Mouse (Mus musculus): ENCODE results near the gene Bst2. TPM values are rescaled to one million over a fixed set of nuclear protein-coding genes. Genes with fewer than 3 reads are reported as not detected.

Bst2 gene
- polyA plus RNA-seq, 1 experiment = 17.3 TPM

DNA sequence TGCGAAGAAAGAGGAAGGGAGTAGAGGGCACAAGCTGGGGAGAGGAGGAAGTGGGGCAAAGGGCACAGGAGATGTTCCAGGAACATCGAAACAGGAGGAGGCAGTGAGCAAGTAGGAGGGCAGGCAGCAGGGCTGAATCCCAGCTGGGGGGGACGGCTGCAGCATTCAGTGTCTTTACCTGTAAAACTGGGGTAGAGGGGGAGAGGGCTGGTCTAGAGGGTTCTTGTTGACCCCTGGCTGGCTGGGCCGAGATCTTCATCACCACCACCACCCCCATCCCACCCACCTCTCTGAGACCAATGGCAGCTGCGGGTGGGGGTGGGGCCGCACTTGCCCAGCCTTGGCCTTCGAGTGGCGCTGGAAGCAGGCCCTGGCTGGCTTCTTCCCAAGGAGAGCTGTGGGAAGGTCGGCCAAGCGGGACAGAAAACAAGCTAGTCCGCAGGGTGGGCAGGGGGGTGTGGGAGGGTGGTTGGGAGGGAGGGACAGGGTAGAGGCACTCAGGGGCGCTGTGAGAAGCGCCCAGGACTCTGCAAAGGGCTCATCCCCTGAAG lies 31.2 kb upstream of the Bst2 start, which contains the start of gene Slc27a1:
TSS of gene Slc27a1 (plus strand) at position 496 of the 551 bp plus-strand sequence.
- Histone ChIP-seq H3K27ac (replicated peaks; ENCODE audit: low read depth, low read length) (peak within 1 kb of the TSS; percentile 90), H3K4me1 (ENCODE audit: control insufficient read depth, insufficient read depth, insufficient read length, low read length) (peaks cover 12% of the 10 kb centered on the region)

DNA sequence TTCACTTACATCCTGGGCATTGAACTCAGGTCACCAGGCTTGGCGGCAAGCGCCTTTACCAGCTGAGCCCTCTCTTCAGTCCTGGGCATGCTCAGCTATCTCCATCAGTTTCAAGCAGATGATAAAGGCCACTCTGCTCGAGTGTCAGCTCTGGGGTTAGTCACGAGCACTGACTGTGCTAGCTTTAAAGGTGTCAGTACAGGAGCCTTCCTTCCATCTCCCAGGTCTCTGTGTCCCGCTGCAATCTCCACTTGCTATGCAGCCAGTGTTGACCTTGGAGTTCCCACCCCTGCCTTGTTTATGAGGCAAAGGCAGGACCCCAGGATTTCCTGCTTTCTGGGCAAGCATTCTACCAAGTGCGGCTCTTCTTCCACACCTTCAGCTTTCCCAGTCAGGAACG lies 30.3 kb upstream of the Bst2 start:
- Histone ChIP-seq H3K4me3 (ENCODE audit: insufficient read depth, low read depth, low read length) (no peak overlapping the region), H3K4me1 (ENCODE audit: control insufficient read depth, insufficient read depth, insufficient read length, low read length) (peaks cover 12% of the 10 kb centered on the region), H3K27ac (replicated peaks; ENCODE audit: low read depth, low read length) (peak overlapping the region; percentile 90)

More for the DNA sequence above, 31.2 kb upstream of the Bst2 start, which contains the start of gene Slc27a1:
- peak within 1 kb of the TSS; percentile 75 for H3K4me3 ChIP-seq (ENCODE audit: insufficient read depth, low read depth, low read length)

DNA sequence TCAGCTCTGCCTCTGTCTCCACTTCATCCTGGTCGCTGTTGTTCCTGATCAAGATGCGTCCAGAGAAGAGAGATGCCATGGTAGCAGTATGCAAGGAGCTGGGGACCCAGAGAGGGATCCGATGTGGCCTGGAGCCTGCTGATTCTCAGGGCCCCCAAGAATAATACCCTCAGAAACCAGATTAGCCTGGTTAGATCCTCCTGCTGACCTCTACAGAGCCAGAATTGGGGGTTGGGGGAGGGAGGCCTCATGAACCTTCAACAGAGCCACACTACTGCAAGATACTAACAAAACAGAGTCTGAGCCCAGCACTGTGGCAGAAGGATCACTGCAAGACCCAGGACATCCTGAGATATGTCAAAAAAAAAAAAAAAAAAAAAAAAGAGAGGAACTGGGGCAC lies 29.2 kb upstream of the Bst2 start, which contains the start of gene Nxnl1:
TSS of gene Nxnl1 (minus strand) at position 101 of the 400 bp plus-strand sequence.
- H3K27ac ChIP-seq (replicated peaks; ENCODE audit: low read depth, low read length) = peak within 1 kb of the TSS; percentile 90
- no peak within 1 kb of the TSS for H3K4me3 ChIP-seq (ENCODE audit: insufficient read depth, low read depth, low read length)
- H3K4me1 ChIP-seq (ENCODE audit: control insufficient read depth, insufficient read depth, insufficient read length, low read length) = peaks cover 12% of the 10 kb centered on the region

DNA sequence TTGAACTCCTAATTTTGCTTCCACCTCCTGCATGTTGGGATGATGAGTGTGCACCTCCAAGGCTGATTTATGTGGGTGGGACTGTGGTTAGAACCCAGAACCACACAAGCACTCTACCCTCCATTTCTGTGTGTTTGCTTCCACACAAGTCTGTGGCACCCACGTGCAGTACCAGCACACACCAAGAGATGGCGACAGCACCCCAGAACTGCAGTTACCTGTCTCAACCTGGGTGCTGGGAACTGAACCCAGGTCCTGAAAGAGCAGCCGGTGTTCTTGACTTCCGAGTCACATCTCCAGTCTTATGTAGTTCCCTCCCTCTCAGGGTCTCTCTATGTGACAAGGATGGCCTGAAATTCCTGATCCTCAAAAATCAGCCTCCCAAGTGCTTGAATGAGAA lies 26.7 kb upstream of the Bst2 start:
- H3K27ac ChIP-seq (replicated peaks; ENCODE audit: low read depth, low read length) = 0 out of 2 replicates have a peak overlapping the region, but pooled peaks have one; percentile 25
- H3K4me1 ChIP-seq (ENCODE audit: control insufficient read depth, insufficient read depth, insufficient read length, low read length) = peaks cover 8% of the 10 kb centered on the region; the same call in 1 of the 2 replicates
- H3K4me3 ChIP-seq (ENCODE audit: insufficient read depth, low read depth, low read length) = no peak overlapping the region

DNA sequence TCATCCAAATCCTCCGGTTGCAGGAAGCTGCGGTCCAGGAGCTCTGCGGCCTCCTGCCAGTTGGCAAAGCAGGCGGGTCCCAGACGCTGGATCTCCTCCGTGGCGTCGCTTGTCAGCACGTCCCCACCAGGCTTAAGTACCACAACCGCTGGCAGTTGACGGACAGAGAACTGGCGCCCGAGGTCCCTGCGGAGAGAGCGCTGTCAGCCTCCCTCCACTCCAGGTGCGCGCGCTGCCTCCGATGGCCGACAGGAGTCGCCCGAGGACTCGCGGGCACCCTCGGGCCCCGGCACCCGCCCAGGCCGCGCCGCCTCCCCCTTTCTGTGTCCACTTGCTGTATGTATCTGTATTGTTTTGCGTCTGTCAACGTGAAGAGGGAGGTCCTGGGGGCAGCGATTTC lies 25.5 kb upstream of the Bst2 start:
- no peak overlapping the region for H3K27ac ChIP-seq (replicated peaks; ENCODE audit: low read depth, low read length)

DNA sequence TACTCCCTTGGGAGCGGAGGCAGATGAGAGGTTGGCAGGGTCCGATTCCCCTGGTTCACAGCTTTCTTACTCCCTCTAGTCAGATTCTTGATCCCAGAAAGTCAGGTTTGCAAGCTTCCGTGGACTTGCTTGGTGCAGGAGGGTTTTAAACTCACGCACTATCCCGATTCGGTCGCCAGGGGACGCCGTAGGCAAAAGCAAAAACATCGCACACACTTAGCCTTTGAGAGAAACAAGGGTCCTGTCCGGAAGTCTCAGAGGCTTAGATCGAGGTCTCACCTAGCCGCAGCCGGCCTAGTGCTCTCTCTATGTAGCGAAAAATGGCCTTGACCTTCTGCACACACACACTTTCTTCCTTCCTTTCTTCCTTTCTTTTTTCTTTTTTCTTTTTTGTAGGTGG lies 24.1 kb upstream of the Bst2 start:
- Histone ChIP-seq H3K4me1 (ENCODE audit: control insufficient read depth, insufficient read depth, insufficient read length, low read length) (no peaks in the 10 kb centered on the region), H3K4me3 (ENCODE audit: insufficient read depth, low read depth, low read length) (no peak overlapping the region), H3K27ac (replicated peaks; ENCODE audit: low read depth, low read length) (no peak overlapping the region)

More for the DNA sequence above, 25.5 kb upstream of the Bst2 start:
- Histone ChIP-seq H3K4me1 (ENCODE audit: control insufficient read depth, insufficient read depth, insufficient read length, low read length) (peaks cover 7% of the 10 kb centered on the region; the same call in 1 of the 2 replicates), H3K4me3 (ENCODE audit: insufficient read depth, low read depth, low read length) (no peak overlapping the region)

DNA sequence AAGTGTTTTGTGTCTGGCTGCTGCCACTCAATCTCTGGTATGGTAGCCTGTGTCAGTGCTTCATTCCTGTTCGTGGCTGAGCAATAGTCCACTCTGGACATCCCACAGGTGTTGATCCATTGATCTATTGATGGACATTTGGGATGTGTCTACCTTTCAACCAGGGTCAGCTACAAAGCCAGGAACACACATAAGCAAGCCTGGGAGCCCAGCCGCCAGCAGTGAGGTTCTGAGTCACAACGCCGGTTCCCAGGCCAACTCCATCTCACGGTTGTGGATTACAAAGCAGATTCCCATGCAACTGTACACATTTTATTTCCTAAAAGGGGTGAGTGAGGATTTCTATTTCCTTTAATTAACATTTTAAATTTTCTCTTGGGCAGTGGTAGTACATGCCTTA lies 23.5 kb upstream of the Bst2 start:
- Histone ChIP-seq H3K27ac (replicated peaks; ENCODE audit: low read depth, low read length) (no peak overlapping the region), H3K4me1 (ENCODE audit: control insufficient read depth, insufficient read depth, insufficient read length, low read length) (no peaks in the 10 kb centered on the region), H3K4me3 (ENCODE audit: insufficient read depth, low read depth, low read length) (no peak overlapping the region)

DNA sequence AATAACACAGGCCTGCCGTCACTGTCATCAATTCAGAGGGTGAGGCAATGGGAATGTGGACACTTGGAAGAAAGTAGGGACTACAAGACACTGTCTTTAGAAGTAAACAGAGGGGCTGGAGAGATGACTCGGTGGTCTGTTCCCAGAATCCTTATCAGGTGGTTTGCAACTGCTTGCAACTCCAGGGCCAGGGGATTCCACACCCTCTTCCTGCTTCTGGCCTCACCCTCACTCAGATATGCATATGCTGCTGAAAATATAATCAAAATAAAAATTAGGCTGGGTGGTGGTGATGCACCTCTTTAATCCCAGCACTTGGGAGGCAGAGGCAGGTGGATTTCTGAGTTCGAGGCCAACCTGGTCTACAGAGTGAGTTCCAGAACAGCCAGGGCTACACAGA lies 22.8 kb upstream of the Bst2 start:
- Histone ChIP-seq H3K27ac (replicated peaks; ENCODE audit: low read depth, low read length) (no peak overlapping the region), H3K4me3 (ENCODE audit: insufficient read depth, low read depth, low read length) (no peak overlapping the region), H3K4me1 (ENCODE audit: control insufficient read depth, insufficient read depth, insufficient read length, low read length) (no peaks in the 10 kb centered on the region)

DNA sequence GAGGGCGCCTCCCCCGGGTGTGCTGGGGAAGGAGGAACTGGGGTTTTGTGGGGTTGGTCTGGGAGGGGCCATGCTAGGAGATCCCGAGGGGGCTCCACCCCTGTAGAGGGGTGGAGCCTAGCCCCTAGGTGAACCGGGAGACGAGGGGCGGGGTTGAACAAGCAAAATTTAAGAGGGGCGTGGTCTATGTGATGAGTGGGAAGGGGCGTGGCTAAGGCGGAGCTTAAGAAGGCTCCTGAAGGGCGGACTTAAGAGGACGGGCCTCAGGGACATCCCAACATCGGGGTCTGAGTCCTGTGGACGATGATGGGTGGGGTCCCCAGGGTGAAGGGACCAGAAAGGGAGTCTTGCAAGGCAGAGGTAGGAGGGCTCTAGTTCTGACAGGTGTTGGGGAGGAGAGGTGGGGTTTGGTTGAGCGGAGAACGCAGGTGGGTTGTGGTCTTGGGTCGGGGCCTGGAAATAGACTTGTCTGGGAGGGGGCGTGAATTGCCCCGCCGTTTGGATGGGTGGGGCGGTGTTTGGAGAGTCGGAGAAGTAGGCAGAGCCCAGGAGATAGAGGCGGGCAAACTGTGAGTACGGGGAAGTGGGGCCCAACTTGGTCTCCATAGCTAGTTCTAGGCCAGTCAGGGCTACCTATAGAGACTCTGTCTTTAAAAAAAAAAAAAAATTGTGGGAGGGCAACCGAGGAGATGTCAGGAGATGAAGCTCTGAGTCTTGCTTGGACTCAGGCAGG lies 21.9 kb upstream of the Bst2 start:
- Histone ChIP-seq H3K4me3 (ENCODE audit: insufficient read depth, low read depth, low read length) (peak overlapping the region; percentile 51), H3K27ac (replicated peaks; ENCODE audit: low read depth, low read length) (no peak overlapping the region), H3K4me1 (ENCODE audit: control insufficient read depth, insufficient read depth, insufficient read length, low read length) (no peaks in the 10 kb centered on the region)

DNA sequence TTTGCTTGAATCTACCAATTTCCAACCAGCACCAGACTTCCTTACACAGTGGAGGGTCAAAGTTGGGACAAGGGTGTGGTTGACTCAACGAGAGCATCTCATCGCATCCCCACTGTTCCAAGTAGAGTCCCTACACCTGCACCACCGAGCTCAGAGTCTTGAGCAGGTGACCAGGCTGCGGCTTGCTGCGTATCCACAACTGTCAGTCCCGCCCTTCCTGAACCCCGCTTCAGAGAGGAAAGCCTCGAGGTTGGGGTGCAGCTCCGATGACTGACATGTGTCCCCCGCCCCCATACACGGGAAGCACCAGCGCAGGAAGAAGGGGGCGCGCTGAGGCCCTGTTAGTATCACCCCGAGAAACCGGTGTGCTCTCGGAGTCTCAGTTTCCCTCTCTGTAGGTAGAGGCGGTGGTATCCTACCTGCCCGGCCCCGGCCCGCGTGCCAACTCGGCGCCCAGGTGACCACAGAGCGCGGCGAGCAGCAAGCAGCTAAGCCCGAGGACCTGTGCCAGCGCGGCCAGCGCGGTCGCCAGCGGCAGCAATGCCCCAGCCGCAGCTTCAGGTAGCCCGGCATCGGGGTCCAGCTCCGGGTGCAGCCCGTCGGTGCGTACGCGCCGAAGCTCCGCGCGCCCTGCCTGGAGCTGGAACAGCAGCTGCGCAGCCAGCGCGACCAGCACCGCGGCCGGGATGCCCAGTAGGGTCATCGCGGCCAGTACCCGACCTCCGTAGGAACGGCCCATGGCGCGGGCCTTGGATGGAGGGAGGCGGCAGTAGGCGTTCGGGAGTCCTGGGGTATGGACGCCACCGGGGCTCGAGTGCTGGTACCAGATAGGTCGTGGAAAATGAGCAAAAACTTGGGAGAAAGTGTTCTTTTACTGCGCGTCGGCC lies 21.1 kb upstream of the Bst2 start, which contains the start of gene Tmem221:
TSS of gene Tmem221 (minus strand) at position 801 of the 887 bp plus-strand sequence.
- peak within 1 kb of the TSS; percentile 51 for H3K4me3 ChIP-seq (ENCODE audit: insufficient read depth, low read depth, low read length)
- H3K4me1 ChIP-seq (ENCODE audit: control insufficient read depth, insufficient read depth, insufficient read length, low read length) = no peaks in the 10 kb centered on the region
- no peak within 1 kb of the TSS for H3K27ac ChIP-seq (replicated peaks; ENCODE audit: low read depth, low read length)

DNA sequence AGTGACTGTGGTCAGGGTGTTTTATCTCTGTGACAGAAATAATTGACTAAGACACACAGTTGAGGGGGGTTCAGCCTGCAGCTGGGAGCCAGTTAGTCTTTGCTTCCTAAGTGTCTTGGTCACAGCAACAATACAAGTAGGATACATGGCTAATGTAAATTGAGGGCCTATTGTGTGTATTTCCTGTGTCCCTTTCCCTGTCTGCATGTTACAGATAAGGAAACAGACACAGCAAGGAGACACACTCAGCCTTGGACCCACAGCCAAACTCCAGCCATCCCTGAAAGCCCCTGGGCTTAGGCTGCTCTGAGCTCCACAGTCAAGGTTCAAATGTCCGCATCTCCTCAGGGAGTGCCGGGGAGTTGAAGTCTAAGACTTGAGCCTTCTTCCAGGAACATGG lies 17.4 kb upstream of the Bst2 start:
- Histone ChIP-seq H3K4me1 (ENCODE audit: control insufficient read depth, insufficient read depth, insufficient read length, low read length) (no peaks in the 10 kb centered on the region), H3K27ac (replicated peaks; ENCODE audit: low read depth, low read length) (no peak overlapping the region), H3K4me3 (ENCODE audit: insufficient read depth, low read depth, low read length) (no peak overlapping the region)

DNA sequence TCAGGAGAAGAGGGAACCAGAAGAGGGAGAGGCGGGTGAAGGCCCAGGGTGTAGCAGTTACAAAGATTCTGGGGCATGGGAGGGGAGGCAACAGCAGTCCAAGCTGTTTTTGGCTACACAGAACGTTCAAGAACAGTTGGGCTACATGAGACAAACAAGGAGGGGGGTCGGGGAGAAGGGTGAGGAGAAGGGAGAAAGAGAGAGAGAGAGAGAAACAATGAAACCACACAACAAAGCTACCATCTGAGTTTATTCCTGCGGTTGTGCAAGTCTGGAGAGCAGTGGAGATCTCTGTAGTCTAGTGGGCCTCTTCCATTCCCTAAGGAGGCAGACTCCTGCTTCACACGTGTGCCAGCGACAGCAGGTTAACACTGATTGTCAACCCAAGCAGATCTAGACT lies 16.7 kb upstream of the Bst2 start:
- Histone ChIP-seq H3K27ac (replicated peaks; ENCODE audit: low read depth, low read length) (no peak overlapping the region), H3K4me3 (ENCODE audit: insufficient read depth, low read depth, low read length) (no peak overlapping the region), H3K4me1 (ENCODE audit: control insufficient read depth, insufficient read depth, insufficient read length, low read length) (no peaks in the 10 kb centered on the region)

DNA sequence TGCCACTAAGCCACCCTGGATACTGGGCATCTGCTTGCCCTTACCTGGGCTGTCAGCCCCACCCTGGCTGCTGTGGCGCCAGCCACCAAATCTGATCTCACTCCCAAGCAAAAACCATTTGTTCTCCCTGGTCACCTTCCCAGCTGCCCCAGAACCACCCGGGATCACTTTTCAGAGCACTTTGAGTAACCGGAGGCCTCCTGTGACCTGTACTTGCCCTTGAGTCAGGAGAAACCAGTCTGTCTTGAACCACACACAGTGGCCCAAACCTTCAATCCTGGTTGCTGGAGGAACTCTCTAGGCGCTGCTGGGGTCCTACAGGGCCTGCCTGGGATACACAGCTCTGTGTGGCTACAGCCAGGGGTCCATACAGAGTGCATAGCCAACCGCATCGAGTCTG lies 15.5 kb upstream of the Bst2 start:
- H3K27ac ChIP-seq (replicated peaks; ENCODE audit: low read depth, low read length) = no peak overlapping the region
- H3K4me1 ChIP-seq (ENCODE audit: control insufficient read depth, insufficient read depth, insufficient read length, low read length) = no peaks in the 10 kb centered on the region
- H3K4me3 ChIP-seq (ENCODE audit: insufficient read depth, low read depth, low read length) = no peak overlapping the region

DNA sequence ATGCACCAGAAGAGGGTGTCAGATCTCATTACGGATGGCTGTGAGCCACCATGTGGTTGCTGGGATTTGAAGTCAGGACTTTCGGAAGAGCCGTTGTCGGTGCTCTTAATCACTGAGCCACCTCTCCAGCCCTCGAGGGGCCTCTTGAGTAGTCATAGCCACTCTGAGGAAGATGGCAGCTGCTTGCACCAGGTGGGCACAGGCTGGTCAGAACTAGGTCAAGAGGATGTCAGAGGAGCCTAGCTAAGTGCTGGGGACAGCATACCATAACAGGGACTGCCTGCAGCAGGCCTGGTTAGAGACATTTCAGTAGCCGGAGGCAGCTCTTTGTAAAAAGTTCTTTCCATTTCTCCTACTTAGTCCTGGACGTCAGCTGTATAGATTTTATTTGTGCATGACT lies 13.5 kb upstream of the Bst2 start:
- Histone ChIP-seq H3K4me1 (ENCODE audit: control insufficient read depth, insufficient read depth, insufficient read length, low read length) (no peaks in the 10 kb centered on the region), H3K4me3 (ENCODE audit: insufficient read depth, low read depth, low read length) (no peak overlapping the region), H3K27ac (replicated peaks; ENCODE audit: low read depth, low read length) (no peak overlapping the region)

DNA sequence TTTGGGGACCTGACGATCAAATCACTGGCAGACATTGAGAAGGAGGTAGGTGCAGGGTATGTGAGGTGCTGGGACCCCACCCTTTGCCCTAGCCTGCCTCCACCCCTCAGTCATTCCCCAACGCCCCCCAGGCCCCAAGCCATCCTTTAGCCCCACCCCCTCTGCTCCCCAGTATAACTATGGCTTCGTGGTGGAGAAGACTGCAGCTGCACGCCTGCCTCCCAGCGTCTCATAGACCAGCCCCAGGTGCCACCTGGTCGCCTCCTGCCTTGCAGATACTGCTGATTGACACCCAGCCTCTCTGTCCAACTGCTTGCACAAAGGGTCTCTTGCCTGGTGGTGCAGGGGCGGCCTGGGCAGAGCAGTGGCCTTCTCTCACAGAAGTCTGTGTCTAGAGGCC lies 10.3 kb upstream of the Bst2 start:
- no peak overlapping the region for H3K27ac ChIP-seq (replicated peaks; ENCODE audit: low read depth, low read length)
- H3K4me1 ChIP-seq (ENCODE audit: control insufficient read depth, insufficient read depth, insufficient read length, low read length) = peaks cover 2% of the 10 kb centered on the region; the same call in 1 of the 2 replicates
- H3K4me3 ChIP-seq (ENCODE audit: insufficient read depth, low read depth, low read length) = no peak overlapping the region

Data from brown adipose tissue, adult 24 weeks (tissue).